Mouse (Mus musculus): ENCODE results near the gene Frg2f1.

DNA sequence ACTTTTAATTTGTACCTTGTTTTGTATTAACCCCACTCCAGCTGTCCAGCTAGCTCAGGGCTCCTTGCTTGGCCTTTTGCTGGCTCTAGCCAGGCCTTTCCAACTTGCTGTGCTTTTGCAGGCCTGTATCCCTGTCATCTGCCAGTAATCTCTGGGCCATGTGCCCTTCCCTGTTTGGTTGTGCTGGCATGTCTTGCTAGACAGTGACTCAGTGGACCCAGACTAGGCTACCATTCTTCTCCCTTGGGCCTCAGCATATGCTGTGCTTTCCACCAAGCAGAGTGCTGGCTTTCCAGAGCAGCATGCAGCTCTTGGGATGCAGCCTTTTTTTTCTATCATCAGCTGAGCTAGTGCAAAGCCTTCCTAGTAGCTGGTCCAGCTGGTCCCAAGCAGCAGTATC is 23.8 kb upstream of the Frg2f1 start:
- TF ChIP-seq CTCF (IDR thresholded peaks at IDR 0.05; ENCODE audit: low read depth) (no peak), EP300 (IDR thresholded peaks at IDR 0.05; ENCODE audit: low read depth) (no peak)
